Mouse (Mus musculus): ENCODE results near the gene Dcdc2a. TPM values are rescaled to one million over a fixed set of nuclear protein-coding genes. Genes with fewer than 3 reads are reported as not detected.

The Dcdc2a gene
- total and polyA plus RNA-seq, 2 experiments = 0.29 to 0.83 TPM

GRCm38 (mm10) chr13:25022386-25022785 is 33.4 kb upstream of the Dcdc2a start:
- 19% methylated on average over 4 of the region's 4 CpGs for WGBS
- H3K79me2 ChIP-seq (ENCODE audit: control insufficient read depth, insufficient read depth, low read length) = peaks cover 14% of the 10 kb centered on the region; the same call in 1 of the 2 replicates
- H3K27me3 ChIP-seq (ENCODE audit: control insufficient read depth, insufficient read depth, low read length) = no peaks in the 10 kb centered on the region
- TF ChIP-seq POLR2A (IDR thresholded peaks at IDR 0.05; ENCODE audit: extremely low read depth, insufficient read depth, low read length) (no peak), CTCF (IDR thresholded peaks at IDR 0.05; ENCODE audit: low read depth, low read length) (no peak)
- H3K27ac ChIP-seq (replicated peaks; ENCODE audit: insufficient read depth, low read depth, low read length) = 0 out of 2 replicates have a peak overlapping the region, but pooled peaks have one; percentile 29
- peak; percentile 81 for DNase-seq (ENCODE audit: extremely low read depth, low read depth, low spot score)
- no peak overlapping the region for H3K9ac ChIP-seq (ENCODE audit: low read depth, low read length)
- no peak overlapping the region for H3K4me3 ChIP-seq (ENCODE audit: insufficient read depth, low read depth, low read length)
- peaks cover 12% of the 10 kb centered on the region for H3K4me1 ChIP-seq (ENCODE audit: control insufficient read depth, insufficient read depth, low read length)
- H3K36me3 ChIP-seq (ENCODE audit: control insufficient read depth, insufficient read depth, low read length) = no peaks in the 10 kb centered on the region; the same call in 1 of the 2 replicates

- Histone ChIP-seq H3K79me2 (ENCODE audit: control insufficient read depth, insufficient read depth, low read length) (peaks cover 14% of the 10 kb centered on the region; the same call in 1 of the 2 replicates), H3K36me3 (ENCODE audit: control insufficient read depth, insufficient read depth, low read length) (no peaks in the 10 kb centered on the region), H3K4me1 (ENCODE audit: control insufficient read depth, insufficient read depth, low read length) (peaks cover 10% of the 10 kb centered on the region), H3K27ac (replicated peaks; ENCODE audit: insufficient read depth, low read depth, low read length) (no peak overlapping the region), H3K27me3 (ENCODE audit: control insufficient read depth, insufficient read depth, low read length) (no peaks in the 10 kb centered on the region), H3K4me3 (ENCODE audit: insufficient read depth, low read depth, low read length) (no peak overlapping the region), H3K9ac (ENCODE audit: low read depth, low read length) (no peak overlapping the region)
- DNase-seq (ENCODE audit: extremely low read depth, low read depth, low spot score) = no peak
- no peak for TF ChIP-seq POLR2A (IDR thresholded peaks at IDR 0.05; ENCODE audit: extremely low read depth, insufficient read depth, low read length)
- TF ChIP-seq CTCF (IDR thresholded peaks at IDR 0.05; ENCODE audit: low read depth, low read length) = no peak
- WGBS = 77% methylated on average over 3 of the region's 3 CpGs
Measured at GRCm38 (mm10) chr13:25023129-25023528, 32.7 kb upstream of the Dcdc2a start.

- peak; percentile 53 for DNase-seq (ENCODE audit: extremely low read depth, low read depth, low spot score)
- no peak overlapping the region for H3K9ac ChIP-seq (ENCODE audit: low read depth, low read length)
- H3K79me2 ChIP-seq (ENCODE audit: control insufficient read depth, insufficient read depth, low read length) = peaks cover 4% of the 10 kb centered on the region; the same call in 1 of the 2 replicates
- no peak overlapping the region for H3K27ac ChIP-seq (replicated peaks; ENCODE audit: insufficient read depth, low read depth, low read length)
- 38% methylated on average over 2 of the region's 2 CpGs for WGBS
- H3K36me3 ChIP-seq (ENCODE audit: control insufficient read depth, insufficient read depth, low read length) = no peaks in the 10 kb centered on the region
- peaks cover 2% of the 10 kb centered on the region; the same call in 1 of the 2 replicates for H3K4me1 ChIP-seq (ENCODE audit: control insufficient read depth, insufficient read depth, low read length)
- TF ChIP-seq POLR2A (IDR thresholded peaks at IDR 0.05; ENCODE audit: extremely low read depth, insufficient read depth, low read length) = no peak
- TF ChIP-seq CTCF (IDR thresholded peaks at IDR 0.05; ENCODE audit: low read depth, low read length) = no peak
- no peaks in the 10 kb centered on the region for H3K27me3 ChIP-seq (ENCODE audit: control insufficient read depth, insufficient read depth, low read length)
- H3K4me3 ChIP-seq (ENCODE audit: insufficient read depth, low read depth, low read length) = no peak overlapping the region
Measured at GRCm38 (mm10) chr13:25024655-25025054, 31.1 kb upstream of the Dcdc2a start.

GRCm38 (mm10) chr13:25026409-25027113 is 29.2 kb upstream of the Dcdc2a start:
- no peak overlapping the region for H3K27ac ChIP-seq (replicated peaks; ENCODE audit: insufficient read depth, low read depth, low read length)

GRCm38 (mm10) chr13:25027114-25027425 is 28.7 kb upstream of the Dcdc2a start:
- no peaks in the 10 kb centered on the region for H3K36me3 ChIP-seq (ENCODE audit: control insufficient read depth, insufficient read depth, low read length)
- H3K79me2 ChIP-seq (ENCODE audit: control insufficient read depth, insufficient read depth, low read length) = no peaks in the 10 kb centered on the region
- H3K9ac ChIP-seq (ENCODE audit: low read depth, low read length) = no peak overlapping the region
- no peak overlapping the region for H3K4me3 ChIP-seq (ENCODE audit: insufficient read depth, low read depth, low read length)
- H3K27ac ChIP-seq (replicated peaks; ENCODE audit: insufficient read depth, low read depth, low read length) = no peak overlapping the region
- no peaks in the 10 kb centered on the region for H3K27me3 ChIP-seq (ENCODE audit: control insufficient read depth, insufficient read depth, low read length)
- 82% methylated on average over 3 of the region's 3 CpGs for WGBS
- no peak for TF ChIP-seq CTCF (IDR thresholded peaks at IDR 0.05; ENCODE audit: low read depth, low read length)
- TF ChIP-seq POLR2A (IDR thresholded peaks at IDR 0.05; ENCODE audit: extremely low read depth, insufficient read depth, low read length) = no peak
- DNase-seq (ENCODE audit: extremely low read depth, low read depth, low spot score) = no peak
- peaks cover 2% of the 10 kb centered on the region; the same call in 1 of the 2 replicates for H3K4me1 ChIP-seq (ENCODE audit: control insufficient read depth, insufficient read depth, low read length)

More at GRCm38 (mm10) chr13:25026409-25027113, 29.2 kb upstream of the Dcdc2a start:
- H3K4me1 ChIP-seq (ENCODE audit: control insufficient read depth, insufficient read depth, low read length) = peaks cover 2% of the 10 kb centered on the region; the same call in 1 of the 2 replicates
- H3K4me3 ChIP-seq (ENCODE audit: insufficient read depth, low read depth, low read length) = no peak overlapping the region
- H3K36me3 ChIP-seq (ENCODE audit: control insufficient read depth, insufficient read depth, low read length) = no peaks in the 10 kb centered on the region
- TF ChIP-seq CTCF (IDR thresholded peaks at IDR 0.05; ENCODE audit: low read depth, low read length) = no peak
- TF ChIP-seq POLR2A (IDR thresholded peaks at IDR 0.05; ENCODE audit: extremely low read depth, insufficient read depth, low read length) = no peak
- no peak overlapping the region for H3K9ac ChIP-seq (ENCODE audit: low read depth, low read length)
- 67% methylated on average over 6 of the region's 6 CpGs for WGBS
- no peak for DNase-seq (ENCODE audit: extremely low read depth, low read depth, low spot score)
- no peaks in the 10 kb centered on the region for H3K27me3 ChIP-seq (ENCODE audit: control insufficient read depth, insufficient read depth, low read length)
- H3K79me2 ChIP-seq (ENCODE audit: control insufficient read depth, insufficient read depth, low read length) = no peaks in the 10 kb centered on the region

- H3K4me1 ChIP-seq (ENCODE audit: control insufficient read depth, insufficient read depth, low read length) = no peaks in the 10 kb centered on the region
- TF ChIP-seq POLR2A (IDR thresholded peaks at IDR 0.05; ENCODE audit: extremely low read depth, insufficient read depth, low read length) (no peak), CTCF (IDR thresholded peaks at IDR 0.05; ENCODE audit: low read depth, low read length) (no peak)
- no peaks in the 10 kb centered on the region for H3K36me3 ChIP-seq (ENCODE audit: control insufficient read depth, insufficient read depth, low read length)
- H3K9ac ChIP-seq (ENCODE audit: low read depth, low read length) = no peak overlapping the region
- 40% methylated on average over 2 of the region's 2 CpGs for WGBS
- DNase-seq (ENCODE audit: extremely low read depth, low read depth, low spot score) = peak; percentile 76
- H3K79me2 ChIP-seq (ENCODE audit: control insufficient read depth, insufficient read depth, low read length) = no peaks in the 10 kb centered on the region
- no peak overlapping the region for H3K4me3 ChIP-seq (ENCODE audit: insufficient read depth, low read depth, low read length)
- H3K27me3 ChIP-seq (ENCODE audit: control insufficient read depth, insufficient read depth, low read length) = no peaks in the 10 kb centered on the region
- H3K27ac ChIP-seq (replicated peaks; ENCODE audit: insufficient read depth, low read depth, low read length) = no peak overlapping the region
Measured at GRCm38 (mm10) chr13:25039488-25039887, 16.3 kb upstream of the Dcdc2a start.

All from liver, adult 2 months (tissue).